Mouse (Mus musculus): ENCODE data around the gene Ctnnbl1. TPM values are rescaled to one million over a fixed set of nuclear protein-coding genes. Genes with fewer than 3 reads are reported as not detected.

Gene Ctnnbl1
- total and polyA plus RNA-seq, 3 experiments: 6.7 to 10.7 (median 10.1) TPM

DNA sequence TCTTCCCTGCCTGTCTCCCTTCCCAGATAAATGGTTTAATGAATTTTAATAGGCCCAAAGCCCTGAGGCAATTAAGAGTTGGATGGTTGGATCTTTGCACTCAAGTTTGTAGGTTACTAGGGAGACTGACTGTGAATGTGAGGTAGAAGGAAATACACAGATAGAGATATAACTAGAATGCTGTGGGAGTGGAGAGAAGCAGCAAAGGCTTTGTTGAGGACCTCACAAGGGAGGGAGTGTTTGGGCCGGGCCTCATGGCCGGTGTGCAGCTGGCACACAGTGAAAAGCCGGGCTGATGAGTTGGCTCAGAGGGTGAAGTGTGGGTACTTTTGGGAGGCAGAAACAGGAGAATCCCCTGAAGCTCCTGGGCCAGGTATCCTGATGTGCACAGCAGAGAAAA lies 43.8 kb downstream of the Ctnnbl1 start:
- Histone ChIP-seq H3K27me3 (ENCODE audit: control insufficient read depth, insufficient read depth, low read length) (no peaks in the 10 kb centered on the region), H3K4me3 (no peak overlapping the region), H3K36me3 (ENCODE audit: control insufficient read depth, insufficient read depth, low read length) (no peaks in the 10 kb centered on the region), H3K27ac (no peak overlapping the region), H3K79me2 (replicated peaks; ENCODE audit: control insufficient read depth, insufficient read depth, low read length) (no peaks in the 10 kb centered on the region), H3K4me1 (ENCODE audit: control insufficient read depth, insufficient read depth, low read length) (no peaks in the 10 kb centered on the region), H3K9ac (ENCODE audit: low read depth, low read length) (no peak overlapping the region)
- no peak for DNase-seq
- intact Hi-C loops (cut with DNase I): no loop called here
- 84% methylated on average over 3 of the region's 3 CpGs for WGBS
- TF ChIP-seq CTCF (IDR thresholded peaks at IDR 0.05) (no peak), POLR2A (IDR thresholded peaks at IDR 0.05; ENCODE audit: insufficient read depth, low read depth, low read length) (no peak), EP300 (IDR thresholded peaks at IDR 0.05; ENCODE audit: insufficient read depth, low read depth, low read length) (no peak)

- no peaks in the 10 kb centered on the region for H3K36me3 ChIP-seq (ENCODE audit: control insufficient read depth, insufficient read depth, low read length)
- TF ChIP-seq EP300 (IDR thresholded peaks at IDR 0.05; ENCODE audit: insufficient read depth, low read depth, low read length): no peak
- TF ChIP-seq POLR2A (IDR thresholded peaks at IDR 0.05; ENCODE audit: insufficient read depth, low read depth, low read length): no peak
- no peak for TF ChIP-seq CTCF (IDR thresholded peaks at IDR 0.05)
- H3K4me1 ChIP-seq (ENCODE audit: control insufficient read depth, insufficient read depth, low read length): no peaks in the 10 kb centered on the region
- no peak overlapping the region for H3K27ac ChIP-seq
- 80% methylated on average over 16 of the region's 16 CpGs for WGBS
- intact Hi-C loops (cut with DNase I): no loop called here
- H3K27me3 ChIP-seq (ENCODE audit: control insufficient read depth, insufficient read depth, low read length): no peaks in the 10 kb centered on the region
- no peak overlapping the region for H3K4me3 ChIP-seq
- H3K79me2 ChIP-seq (replicated peaks; ENCODE audit: control insufficient read depth, insufficient read depth, low read length): no peaks in the 10 kb centered on the region
- no peak for DNase-seq
- H3K9ac ChIP-seq (ENCODE audit: low read depth, low read length): no peak overlapping the region
Measured at GRCm38 (mm10) chr2:157783152-157783551, 46.0 kb downstream of the Ctnnbl1 start.

GRCm38 (mm10) chr2:157784238-157784637 lies 47.0 kb downstream of the Ctnnbl1 start:
- H3K27ac ChIP-seq: no peak overlapping the region
- WGBS: 82% methylated on average over 6 of the region's 6 CpGs
- no peak overlapping the region for H3K4me3 ChIP-seq
- no peaks in the 10 kb centered on the region for H3K4me1 ChIP-seq (ENCODE audit: control insufficient read depth, insufficient read depth, low read length)
- H3K36me3 ChIP-seq (ENCODE audit: control insufficient read depth, insufficient read depth, low read length): no peaks in the 10 kb centered on the region
- TF ChIP-seq CTCF (IDR thresholded peaks at IDR 0.05) (no peak), POLR2A (IDR thresholded peaks at IDR 0.05; ENCODE audit: insufficient read depth, low read depth, low read length) (no peak), EP300 (IDR thresholded peaks at IDR 0.05; ENCODE audit: insufficient read depth, low read depth, low read length) (no peak)
- no peaks in the 10 kb centered on the region for H3K27me3 ChIP-seq (ENCODE audit: control insufficient read depth, insufficient read depth, low read length)
- H3K9ac ChIP-seq (ENCODE audit: low read depth, low read length): no peak overlapping the region
- no peaks in the 10 kb centered on the region for H3K79me2 ChIP-seq (replicated peaks; ENCODE audit: control insufficient read depth, insufficient read depth, low read length)
- intact Hi-C loops (cut with DNase I): no loop called here
- no peak for DNase-seq

- TF ChIP-seq CTCF (IDR thresholded peaks at IDR 0.05) (no peak), EP300 (IDR thresholded peaks at IDR 0.05; ENCODE audit: insufficient read depth, low read depth, low read length) (no peak), POLR2A (IDR thresholded peaks at IDR 0.05; ENCODE audit: insufficient read depth, low read depth, low read length) (no peak)
- Histone ChIP-seq H3K27me3 (ENCODE audit: control insufficient read depth, insufficient read depth, low read length) (no peaks in the 10 kb centered on the region), H3K4me3 (no peak overlapping the region), H3K27ac (no peak overlapping the region), H3K36me3 (ENCODE audit: control insufficient read depth, insufficient read depth, low read length) (no peaks in the 10 kb centered on the region), H3K79me2 (replicated peaks; ENCODE audit: control insufficient read depth, insufficient read depth, low read length) (no peaks in the 10 kb centered on the region), H3K9ac (ENCODE audit: low read depth, low read length) (no peak overlapping the region), H3K4me1 (ENCODE audit: control insufficient read depth, insufficient read depth, low read length) (no peaks in the 10 kb centered on the region)
- intact Hi-C loops (cut with DNase I): no loop called here
- DNase-seq: no peak
- WGBS: 64% methylated on average over 2 of the region's 2 CpGs
Measured at GRCm38 (mm10) chr2:157784647-157785046, 47.4 kb downstream of the Ctnnbl1 start.

GRCm38 (mm10) chr2:157789226-157789625 lies 52.0 kb downstream of the Ctnnbl1 start:
- TF ChIP-seq POLR2A (IDR thresholded peaks at IDR 0.05; ENCODE audit: insufficient read depth, low read depth, low read length) (no peak), EP300 (IDR thresholded peaks at IDR 0.05; ENCODE audit: insufficient read depth, low read depth, low read length) (no peak), CTCF (IDR thresholded peaks at IDR 0.05) (no peak)
- intact Hi-C loops (cut with DNase I): no loop called here

DNA sequence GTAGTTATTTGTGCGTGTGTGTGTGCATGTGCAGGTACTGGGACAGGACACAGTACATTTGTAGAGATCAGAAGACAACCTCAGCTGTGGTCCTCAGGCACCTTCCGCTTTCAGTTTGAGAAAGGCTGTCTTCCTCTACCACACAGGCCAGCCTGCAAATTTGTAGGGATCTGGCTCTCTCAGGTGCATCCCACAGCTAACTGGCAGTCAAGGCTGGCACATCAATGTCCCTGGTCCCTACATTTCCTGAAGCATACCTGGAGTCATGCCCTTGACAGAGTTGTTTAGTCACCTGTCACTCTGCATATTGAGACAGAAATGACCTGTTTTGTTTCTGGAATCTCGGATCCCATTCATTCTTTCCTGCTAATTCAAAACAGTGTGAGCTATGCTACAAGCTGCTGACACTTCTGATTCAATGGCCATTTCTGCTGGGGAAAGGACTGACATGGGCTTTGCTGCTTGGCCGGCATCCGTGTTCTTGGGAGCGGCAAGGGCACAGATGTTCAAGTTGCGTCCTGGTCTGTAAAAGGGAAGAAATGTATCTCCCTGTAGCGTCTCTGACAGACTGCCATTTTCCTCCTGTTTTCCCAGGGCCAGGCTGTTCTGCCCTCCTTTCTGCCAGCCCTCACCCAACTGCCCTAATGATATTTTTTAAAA lies 53.8 kb downstream of the Ctnnbl1 start:
- intact Hi-C loops (cut with DNase I): no loop called here
- Histone ChIP-seq H3K4me3 (no peak overlapping the region), H3K79me2 (replicated peaks; ENCODE audit: control insufficient read depth, insufficient read depth, low read length) (no peaks in the 10 kb centered on the region), H3K4me1 (ENCODE audit: control insufficient read depth, insufficient read depth, low read length) (no peaks in the 10 kb centered on the region), H3K36me3 (ENCODE audit: control insufficient read depth, insufficient read depth, low read length) (no peaks in the 10 kb centered on the region), H3K27me3 (ENCODE audit: control insufficient read depth, insufficient read depth, low read length) (no peaks in the 10 kb centered on the region), H3K27ac (no peak overlapping the region), H3K9ac (ENCODE audit: low read depth, low read length) (no peak overlapping the region)
- TF ChIP-seq CTCF (IDR thresholded peaks at IDR 0.05): no peak
- TF ChIP-seq EP300 (IDR thresholded peaks at IDR 0.05; ENCODE audit: insufficient read depth, low read depth, low read length): no peak
- no peak for TF ChIP-seq POLR2A (IDR thresholded peaks at IDR 0.05; ENCODE audit: insufficient read depth, low read depth, low read length)
- WGBS: 93% methylated on average over 8 of the region's 8 CpGs
- DNase-seq: no peak

More at GRCm38 (mm10) chr2:157789226-157789625, 52.0 kb downstream of the Ctnnbl1 start:
- 86% methylated on average over 7 of the region's 7 CpGs for WGBS
- Histone ChIP-seq H3K36me3 (ENCODE audit: control insufficient read depth, insufficient read depth, low read length) (no peaks in the 10 kb centered on the region), H3K4me1 (ENCODE audit: control insufficient read depth, insufficient read depth, low read length) (no peaks in the 10 kb centered on the region), H3K79me2 (replicated peaks; ENCODE audit: control insufficient read depth, insufficient read depth, low read length) (no peaks in the 10 kb centered on the region), H3K27ac (no peak overlapping the region), H3K27me3 (ENCODE audit: control insufficient read depth, insufficient read depth, low read length) (no peaks in the 10 kb centered on the region), H3K9ac (ENCODE audit: low read depth, low read length) (no peak overlapping the region), H3K4me3 (no peak overlapping the region)
- DNase-seq: no peak

Data from heart, adult 2 months (tissue).